Mouse (Mus musculus): Measurements from ENCODE around the gene Hdac5.

DNA sequence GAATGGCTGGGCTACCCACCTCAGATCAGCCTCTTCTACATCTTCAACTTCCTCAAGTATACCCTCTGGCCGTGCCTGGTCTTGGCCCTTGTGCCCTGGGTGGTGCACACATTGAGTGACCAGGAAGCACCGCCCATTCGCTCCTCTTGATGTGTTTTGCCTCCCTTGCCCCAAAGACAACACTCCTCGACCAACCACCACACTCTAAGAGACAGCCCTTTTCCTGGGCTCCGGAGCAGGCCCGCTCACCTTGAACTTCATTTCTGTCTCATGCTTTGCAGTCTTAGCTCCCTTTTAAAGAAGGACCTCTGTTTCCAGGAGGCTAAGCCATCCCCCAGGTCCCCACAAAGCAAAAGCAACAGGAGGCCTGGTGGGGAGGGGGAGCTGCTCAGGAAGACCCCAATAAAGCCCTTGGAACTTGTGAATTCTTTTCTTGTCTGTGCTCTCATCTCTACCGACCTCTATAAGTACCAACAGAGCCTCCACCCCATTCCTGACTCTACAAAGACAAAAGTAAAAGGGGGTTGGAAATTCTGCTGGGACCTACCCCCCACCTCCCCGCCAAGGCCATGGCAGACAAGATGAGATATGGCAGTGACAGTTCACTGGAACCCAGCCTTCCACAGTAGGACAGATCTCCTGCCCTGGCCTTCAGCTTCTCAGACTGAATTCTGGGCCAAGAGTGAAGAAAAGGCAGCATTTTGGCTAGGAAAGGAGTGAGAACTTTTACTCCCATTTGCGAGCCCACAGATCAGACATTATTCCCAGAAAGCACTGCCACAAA is 36.1 kb downstream of the Hdac5 start:
- no peak for TF ChIP-seq CTCF (IDR thresholded peaks at IDR 0.05; ENCODE audit: extremely low read depth, insufficient read depth, low read length)
- TF ChIP-seq POLR2A (IDR thresholded peaks at IDR 0.05; ENCODE audit: extremely low read depth, insufficient read depth, low read length) = no peak
